In genomic region chr3:95668589-95669308, GRCm38 (mm10) we compare ENCODE assay signal across 8 mouse cellular contexts. TPM values are rescaled to one million over a fixed set of nuclear protein-coding genes. Genes with fewer than 3 reads are reported as not detected.
DNase-seq lines count a peak whose midpoint lies in the region; ATAC-seq lines count a peak whose summit lies in the region.

No protein-coding gene starts in this region.

- no peaks in the 10 kb centered on the region for H3K27me3 ChIP-seq in midbrain, embryonic 10.5 days (ENCODE audit: low read depth, poor library complexity, severe bottlenecking)
- H3K27me3 ChIP-seq in midbrain, embryonic 16.5 days (ENCODE audit: control insufficient read depth, insufficient read depth, low read depth, low read length), result no peaks in the 10 kb centered on the region
- no peaks in the 10 kb centered on the region for H3K27me3 ChIP-seq in embryonic facial prominence, embryonic 10.5 days (replicated peaks; ENCODE audit: low read depth, poor library complexity, severe bottlenecking)

- WGBS in midbrain, embryonic 10.5 days, result 87% methylated on average over 7 of the region's 7 CpGs
- 89% methylated on average over 7 of the region's 7 CpGs for WGBS in midbrain, embryonic 16.5 days
- WGBS in embryonic facial prominence, embryonic 10.5 days, result 81% methylated on average over 7 of the region's 7 CpGs

- peak overlapping the region; percentile 52; the same call in 1 of the 2 replicates for H3K27ac ChIP-seq in midbrain, embryonic 10.5 days (replicated peaks)
- no peak overlapping the region; the same call in 1 of the 2 replicates for H3K27ac ChIP-seq in midbrain, embryonic 16.5 days (ENCODE audit: low read length)
- H3K27ac ChIP-seq in embryonic facial prominence, embryonic 10.5 days (replicated peaks), result peak overlapping the region; percentile 70; the same call in 1 of the 2 replicates

- ATAC-seq in midbrain, embryonic 16.5 days, result no peak
- peak; percentile 14 for ATAC-seq in inflammation-experienced regulatory T-cells, adult 6 months

- no peak overlapping the region for H3K4me2 ChIP-seq in midbrain, embryonic 16.5 days (ENCODE audit: low read length)

- H3K4me3 ChIP-seq in midbrain, embryonic 10.5 days, result no peak overlapping the region
- no peak overlapping the region for H3K4me3 ChIP-seq in midbrain, embryonic 16.5 days (ENCODE audit: low read depth, low read length)
- no peak overlapping the region for H3K4me3 ChIP-seq in embryonic facial prominence, embryonic 10.5 days

- H3K9ac ChIP-seq in midbrain, embryonic 16.5 days (ENCODE audit: low read depth, low read length), result no peak overlapping the region

- peaks cover 34% of the 10 kb centered on the region for H3K4me1 ChIP-seq in midbrain, embryonic 10.5 days
- peaks cover 13% of the 10 kb centered on the region for H3K4me1 ChIP-seq in midbrain, embryonic 16.5 days (ENCODE audit: control insufficient read depth, insufficient read depth, low read length)
- H3K4me1 ChIP-seq in embryonic facial prominence, embryonic 10.5 days, result peaks cover 71% of the 10 kb centered on the region

- DNase-seq in midbrain, embryonic 10.5 days (ENCODE audit: low spot score), result no peak
- DNase-seq in embryonic facial prominence, embryonic 10.5 days (ENCODE audit: low spot score), result no peak
- peak; percentile 56 to 60 for DNase-seq in natural killer cell, adult 2 months (ENCODE audit: low spot score in 2 of 2)
- no peak for DNase-seq in frontal cortex, adult 2 months (ENCODE audit: extremely low spot score in 1 of 2, low spot score in 1 of 2)
- DNase-seq in right cerebral cortex, adult 2 months (ENCODE audit: low spot score in 2 of 2), result no peak
- no peak for DNase-seq in left cerebral cortex, adult 11 months (ENCODE audit: low spot score)

- H3K36me3 ChIP-seq in midbrain, embryonic 10.5 days, result peaks cover 87% of the 10 kb centered on the region
- H3K36me3 ChIP-seq in midbrain, embryonic 16.5 days (ENCODE audit: control insufficient read depth, insufficient read depth, low read length), result peaks cover 7% of the 10 kb centered on the region
- H3K36me3 ChIP-seq in embryonic facial prominence, embryonic 10.5 days (replicated peaks), result peaks cover 82% of the 10 kb centered on the region

- H3K9me3 ChIP-seq in midbrain, embryonic 10.5 days (replicated peaks), result no peaks in the 10 kb centered on the region
- H3K9me3 ChIP-seq in midbrain, embryonic 16.5 days (replicated peaks; ENCODE audit: control insufficient read depth, low read length, poor library complexity, severe bottlenecking), result no peaks in the 10 kb centered on the region
- no peaks in the 10 kb centered on the region for H3K9me3 ChIP-seq in embryonic facial prominence, embryonic 10.5 days

RNA-seq across cellular contexts. Expression of gene Mcl1, which starts 10.2 kb away (rescaled TPM):
- 41.9 and 47.6 TPM in 2 replicates for polyA plus RNA-seq in midbrain, embryonic 10.5 days (2016; fragmentation: Nextera tagmentation; extraction: Ambion mirVana)
- 37.9 and 43.1 TPM in 2 replicates for polyA plus RNA-seq in midbrain, embryonic 16.5 days (2015; fragmentation: Nextera tagmentation; extraction: Ambion mirVana)
- polyA plus RNA-seq in embryonic facial prominence, embryonic 10.5 days (2016; fragmentation: Nextera tagmentation; extraction: Ambion mirVana), result 49.5 and 50.0 TPM in 2 replicates
- 10 to 100 TPM; 50.5 to 86.1 (median 61.6) TPM for polyA plus RNA-seq in inflammation-experienced regulatory T-cells, adult 6 months (2017; shearing (Covaris generic))
- polyA plus RNA-seq in frontal cortex, adult 2 months (2012; rRNA removed), result 43.3 and 47.0 TPM in 2 replicates

RNA-seq across cellular contexts. Expression of gene Adamtsl4, which starts 19.0 kb away (rescaled TPM):
- polyA plus RNA-seq in midbrain, embryonic 10.5 days (2016; fragmentation: Nextera tagmentation; extraction: Ambion mirVana), result 0.78 and 1.4 TPM in 2 replicates
- polyA plus RNA-seq in midbrain, embryonic 16.5 days (2015; fragmentation: Nextera tagmentation; extraction: Ambion mirVana), result 0.80 and 1.0 TPM in 2 replicates
- polyA plus RNA-seq in embryonic facial prominence, embryonic 10.5 days (2016; fragmentation: Nextera tagmentation; extraction: Ambion mirVana), result 1.00 and 1.6 TPM in 2 replicates
- polyA plus RNA-seq in inflammation-experienced regulatory T-cells, adult 6 months (2017; shearing (Covaris generic)), result 1 to 10 TPM; 2.0 to 4.6 (median 2.2) TPM
- 3.5 and 4.1 TPM in 2 replicates for polyA plus RNA-seq in frontal cortex, adult 2 months (2012; rRNA removed)

RNA-seq across cellular contexts. Expression of gene Ensa, which starts 44.0 kb away (rescaled TPM):
- 90.1 and 101 TPM in 2 replicates for polyA plus RNA-seq in midbrain, embryonic 10.5 days (2016; fragmentation: Nextera tagmentation; extraction: Ambion mirVana)
- polyA plus RNA-seq in midbrain, embryonic 16.5 days (2015; fragmentation: Nextera tagmentation; extraction: Ambion mirVana), result 128 and 131 TPM in 2 replicates
- polyA plus RNA-seq in embryonic facial prominence, embryonic 10.5 days (2016; fragmentation: Nextera tagmentation; extraction: Ambion mirVana), result 79.1 and 79.7 TPM in 2 replicates
- polyA plus RNA-seq in inflammation-experienced regulatory T-cells, adult 6 months (2017; shearing (Covaris generic)), result 10 to 100 TPM; 68.7 to 89.9 (median 76.3) TPM
- polyA plus RNA-seq in frontal cortex, adult 2 months (2012; rRNA removed), result 154 and 164 TPM in 2 replicates

Comparison
In these comparisons a context has a peak if more than half of its experiments do, and no peak if none do; other contexts are left out.
1. DNase-seq: peak in natural killer cell, adult 2 months (2 of 2); none in midbrain, embryonic 10.5 days (single experiment), embryonic facial prominence, embryonic 10.5 days (single experiment), frontal cortex, adult 2 months (0 of 2), right cerebral cortex, adult 2 months (0 of 2) and left cerebral cortex, adult 11 months (single experiment).